Mouse (Mus musculus) olfactory bulb, adult 2 months (tissue): ENCODE results near the gene Gcnt7.

Experiments
- CTCF ChIP-seq: fragments of 200-500 bp; IDR thresholded peaks from 2 replicates; pipeline ENCODE4 v1.5.1; 2012; ENCODE audit warnings: low read depth, mild to moderate bottlenecking, low read length, moderate library complexity; ENCODE audit not compliant: insufficient read depth
- POLR2A ChIP-seq: fragments of 200-500 bp; IDR thresholded peaks from 2 replicates; pipeline ENCODE4 v1.6.1; 2012; ENCODE audit warnings: mild to moderate bottlenecking, low read depth, low read length, moderate library complexity; ENCODE audit not compliant: insufficient read depth

DNA sequence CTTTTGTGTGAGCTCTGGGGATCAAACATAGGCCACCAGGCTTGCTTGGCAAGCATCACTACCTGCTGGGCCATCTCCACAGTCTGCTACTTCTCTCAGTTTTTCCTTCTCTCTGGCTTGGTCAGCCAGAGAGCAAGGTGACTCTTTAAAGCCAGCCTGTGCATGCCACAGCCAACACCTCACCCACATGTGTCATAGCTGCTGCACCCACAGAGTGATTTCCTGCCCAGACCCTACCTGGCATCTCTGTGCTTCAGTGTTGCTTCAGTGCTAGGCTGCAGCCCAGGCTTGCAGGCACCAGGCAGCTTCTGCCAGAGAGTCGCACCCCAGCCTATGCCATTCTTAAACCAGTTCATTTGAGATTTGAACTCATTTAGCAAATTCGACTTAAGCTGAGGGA, 50.9 kb downstream of the Gcnt7 start:
- TF ChIP-seq CTCF, result no peak
- no peak for TF ChIP-seq POLR2A
